Mouse (Mus musculus) thymus, adult 2 months (tissue): ENCODE results near the gene Naip6.
"Not testable (repeated sequence)": the region's sequence is repeated elsewhere in the genome, so short reads cannot be mapped to it uniquely, and the experiment has no call there.

Experiments
- CTCF ChIP-seq: fragments of 200-500 bp; IDR thresholded peaks from 2 replicates; pipeline ENCODE4 v1.5.1; 2012; ENCODE audit warnings: mild to moderate bottlenecking, control low read depth, low read length, moderate library complexity, borderline replicate concordance; ENCODE audit not compliant: control insufficient read depth, poor library complexity, insufficient read depth; ENCODE audit errors: extremely low read depth
- POLR2A ChIP-seq: fragments of 200-500 bp; IDR thresholded peaks from 2 replicates; pipeline ENCODE4 v1.6.1; 2012; ENCODE audit warnings: mild to moderate bottlenecking, low read length, control low read depth, moderate library complexity; ENCODE audit not compliant: control insufficient read depth, poor library complexity, insufficient read depth; ENCODE audit errors: extremely low read depth

GRCm38 (mm10) chr13:100255925-100256324 lies 61.5 kb downstream of the Naip6 start:
- TF ChIP-seq POLR2A, CTCF: not testable (repeated sequence)
